Mouse (Mus musculus): ENCODE measurements around the gene Oaz1.

The Oaz1 gene

GRCm38 (mm10) chr10:80854913-80855748 is 28.7 kb downstream of the Oaz1 start, which contains the start of the genes Lsm7 and Sppl2b:
Gene Lsm7, minus strand, starts transcription at chr10:80855209.
Gene Sppl2b, plus strand, starts transcription at chr10:80855275.
- DNase-seq (ENCODE audit: low spot score): peak; percentile 97

- DNase-seq (ENCODE audit: low spot score): no peak
These were observed 29.3 kb downstream of the Oaz1 start for GRCm38 (mm10) chr10:80855749-80856073.

GRCm38 (mm10) chr10:80856267-80856666 is 29.8 kb downstream of the Oaz1 start:
- no peak for DNase-seq (ENCODE audit: low spot score)

GRCm38 (mm10) chr10:80856908-80857307 is 30.5 kb downstream of the Oaz1 start:
- no peak for DNase-seq (ENCODE audit: low spot score)

GRCm38 (mm10) chr10:80857386-80857785 is 30.9 kb downstream of the Oaz1 start:
- no peak for DNase-seq (ENCODE audit: low spot score)

- no peak for DNase-seq (ENCODE audit: low spot score)
These were observed 31.4 kb downstream of the Oaz1 start for GRCm38 (mm10) chr10:80857848-80858247.

- DNase-seq (ENCODE audit: low spot score): no peak
These were observed 32.0 kb downstream of the Oaz1 start for GRCm38 (mm10) chr10:80858350-80858935.

- DNase-seq (ENCODE audit: low spot score): no peak
These were observed 35.8 kb downstream of the Oaz1 start for GRCm38 (mm10) chr10:80862305-80862704.

- no peak for DNase-seq (ENCODE audit: low spot score)
These were observed 38.0 kb downstream of the Oaz1 start for GRCm38 (mm10) chr10:80864446-80864845.

GRCm38 (mm10) chr10:80870993-80871392 is 44.5 kb downstream of the Oaz1 start:
- no peak for DNase-seq (ENCODE audit: low spot score)

GRCm38 (mm10) chr10:80871581-80871980 is 45.1 kb downstream of the Oaz1 start, which contains the start of gene Tmprss9:
Gene Tmprss9, plus strand, starts transcription at chr10:80871848.
- no peak for DNase-seq (ENCODE audit: low spot score)

- no peak for DNase-seq (ENCODE audit: low spot score)
These were observed 47.6 kb downstream of the Oaz1 start for GRCm38 (mm10) chr10:80874035-80874434.

GRCm38 (mm10) chr10:80876028-80876427 is 49.6 kb downstream of the Oaz1 start:
- peak; percentile 54 for DNase-seq (ENCODE audit: low spot score)

- no peak for DNase-seq (ENCODE audit: low spot score)
These were observed 50.1 kb downstream of the Oaz1 start for GRCm38 (mm10) chr10:80876594-80876993.
